Mouse (Mus musculus): ENCODE data around the gene Kptn.

DNA sequence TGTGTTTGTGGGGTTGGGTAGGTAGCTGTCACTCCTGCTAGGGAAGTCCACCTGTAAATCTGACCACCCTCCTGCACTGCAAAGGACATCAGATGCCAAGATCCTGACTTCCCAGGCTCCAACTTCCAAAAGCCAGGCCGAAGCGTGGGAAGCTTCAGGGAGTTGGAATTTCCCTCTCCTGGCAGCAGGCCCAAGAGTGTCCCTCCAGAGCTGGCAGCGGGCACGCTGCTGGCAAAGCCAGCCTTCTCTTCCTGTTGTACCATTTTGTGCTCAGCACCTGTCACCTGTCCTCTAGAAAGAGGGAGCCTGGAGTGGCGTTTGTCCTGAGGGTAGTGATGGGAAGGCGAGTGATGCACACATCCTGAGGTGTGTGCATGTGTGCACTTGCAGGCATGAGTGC, 8.6 kb downstream of the Kptn start:
- TF ChIP-seq CTCF (IDR thresholded peaks at IDR 0.05; ENCODE audit: insufficient read depth, low read depth, low read length) (no peak), POLR2A (IDR thresholded peaks at IDR 0.05; ENCODE audit: insufficient read depth, low read depth, low read length) (no peak)
